Mouse (Mus musculus) ES-CJ7 (cell line): ENCODE measurements at regions not wholly inside any gene's neighbourhood (a gene's known extent, or its start where the extent isn't known, plus 50 kb on each side); places are given as distances from the start of the nearest gene placed in this dataset.

Experiments
- DNase-seq: peaks from one replicate; pipeline ENCODE4 v3.0.0; 2011; ENCODE audit warnings: low read depth, low spot score

DNA sequence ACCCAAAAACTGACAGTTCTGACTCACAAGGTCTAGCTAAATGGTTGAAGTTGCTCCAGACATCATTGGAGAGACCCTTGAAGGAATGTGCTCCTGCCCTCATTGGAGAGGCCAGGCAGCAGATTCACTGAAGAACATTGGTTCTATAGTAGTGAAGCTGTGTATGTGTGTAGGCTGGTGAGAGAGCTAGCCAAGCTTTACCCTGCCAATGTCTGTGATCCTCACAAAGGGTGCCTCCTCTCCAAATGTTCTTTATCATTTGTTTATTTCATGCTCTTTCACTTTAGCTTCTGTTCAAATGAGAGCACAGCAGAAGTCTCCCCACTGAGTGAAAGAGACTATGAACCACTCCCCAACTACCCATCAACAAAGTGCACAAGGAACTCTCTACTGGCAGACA lies 195.6 kb upstream of the Ctso start:
- no peak for DNase-seq

GRCm38 (mm10) chr3:81742124-81742523 lies 190.3 kb upstream of the Ctso start:
- no peak for DNase-seq

DNA sequence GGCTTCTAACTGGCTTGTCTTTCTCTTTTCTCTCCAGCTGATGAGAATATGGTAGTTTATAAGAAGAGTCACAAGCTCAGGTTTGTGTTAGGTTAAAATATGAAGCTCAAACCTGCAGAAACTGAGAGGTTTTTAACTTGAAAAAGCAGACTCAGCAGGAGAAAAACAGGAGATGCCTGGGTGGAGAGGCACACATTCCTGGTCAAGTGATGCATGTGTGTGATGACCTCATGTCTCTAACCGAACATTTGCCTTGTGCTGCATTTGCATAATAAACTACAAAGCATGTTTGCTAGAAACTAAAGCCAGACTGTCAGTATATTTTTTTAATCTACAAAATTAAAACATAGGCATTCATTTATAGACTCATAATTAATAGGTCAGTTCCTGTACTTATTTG lies 182.2 kb upstream of the Ctso start:
- no peak for DNase-seq

DNA sequence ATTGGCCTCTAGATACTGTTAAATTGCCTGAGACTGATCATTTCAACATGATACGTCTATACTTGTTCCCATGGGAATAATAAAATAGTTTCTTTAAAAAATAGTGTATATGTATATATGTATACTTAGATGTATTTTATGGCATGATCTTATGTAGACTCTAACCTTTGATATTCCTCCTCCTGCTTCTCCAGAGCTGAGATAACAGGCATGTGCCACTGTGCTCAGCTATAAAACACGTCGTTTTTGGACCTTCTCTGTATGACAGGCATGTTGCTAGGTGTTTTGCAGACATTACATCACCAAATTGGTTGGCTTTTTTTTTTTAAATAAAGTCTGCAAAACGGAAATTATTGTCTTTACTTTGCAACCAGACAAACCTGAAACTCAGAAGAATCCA lies 179.4 kb upstream of the Ctso start:
- no peak for DNase-seq

DNA sequence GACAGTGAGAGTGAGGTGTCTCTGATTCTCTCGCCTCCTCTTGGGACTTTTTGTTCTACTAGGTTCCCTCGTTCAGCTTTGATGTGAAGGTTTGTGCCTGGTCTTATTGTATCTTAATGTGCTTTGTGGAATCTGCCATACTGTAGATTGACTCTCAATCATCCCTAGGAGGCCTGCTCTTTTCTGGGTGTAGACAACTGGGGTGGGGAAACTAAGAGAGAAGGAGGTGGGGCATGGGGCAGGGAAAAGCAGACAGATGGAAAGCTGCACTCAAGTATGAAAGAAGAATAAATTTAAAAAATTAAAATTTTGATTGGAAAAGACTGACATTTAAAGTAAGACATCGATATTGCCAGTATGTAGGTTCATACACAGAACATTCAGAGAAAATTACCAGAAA lies 172.0 kb upstream of the Ctso start:
- DNase-seq, result no peak

GRCm38 (mm10) chr3:81760914-81761313 lies 171.5 kb upstream of the Ctso start:
- no peak for DNase-seq

- no peak for DNase-seq
Observed at GRCm38 (mm10) chr3:81771812-81772211, 160.6 kb upstream of the Ctso start.

GRCm38 (mm10) chr3:81773012-81773411 lies 159.4 kb upstream of the Ctso start:
- no peak for DNase-seq

- no peak for DNase-seq
Observed at GRCm38 (mm10) chr3:81782081-81782480, 150.3 kb upstream of the Ctso start.

GRCm38 (mm10) chr3:81782921-81783541 lies 149.4 kb upstream of the Ctso start:
- DNase-seq, result peak; percentile 46

GRCm38 (mm10) chr3:81788915-81789314 lies 143.5 kb upstream of the Ctso start:
- no peak for DNase-seq

GRCm38 (mm10) chr3:81789664-81790063 lies 142.7 kb upstream of the Ctso start:
- no peak for DNase-seq

DNA sequence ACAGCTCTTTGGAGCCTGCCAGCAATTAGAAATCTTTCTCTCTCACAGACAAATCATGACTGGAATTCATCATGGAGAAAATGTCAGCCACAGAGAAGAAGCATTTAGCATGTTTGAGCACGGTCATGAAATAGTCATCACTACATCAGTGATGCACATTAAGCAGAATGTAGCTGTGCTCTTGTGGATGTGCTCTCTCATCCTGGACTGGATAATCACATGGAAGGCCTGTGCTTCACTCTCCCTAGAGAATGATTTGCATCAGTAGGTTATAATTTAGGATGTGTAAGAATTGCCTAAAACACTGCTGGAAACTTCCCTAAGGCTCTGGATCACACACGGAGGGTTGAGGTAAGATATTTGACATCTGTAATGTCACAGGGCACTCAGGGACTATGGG lies 130.3 kb upstream of the Ctso start:
- no peak for DNase-seq

GRCm38 (mm10) chr3:81805745-81806144 lies 126.7 kb upstream of the Ctso start:
- no peak for DNase-seq

DNA sequence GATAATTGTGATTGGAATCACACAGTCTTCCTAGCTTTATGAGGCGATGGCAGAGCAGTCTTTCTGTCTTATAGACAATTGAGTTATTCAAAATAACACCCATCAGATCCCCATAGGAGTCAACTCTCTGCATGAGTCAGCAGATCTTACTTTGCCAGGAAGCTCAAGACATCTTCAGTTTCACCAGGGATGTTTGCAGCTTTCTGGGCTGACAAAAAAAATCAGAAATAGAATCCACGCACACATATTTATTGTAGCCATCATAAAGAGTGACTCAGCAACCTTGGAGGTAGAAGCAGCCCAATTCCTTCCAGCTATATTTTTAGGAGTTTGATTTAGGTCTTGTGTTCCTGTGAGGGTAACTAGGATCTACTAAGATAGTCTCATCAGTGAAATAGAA lies 122.8 kb upstream of the Ctso start:
- no peak for DNase-seq

GRCm38 (mm10) chr3:81820304-81820703 lies 112.1 kb upstream of the Ctso start:
- no peak for DNase-seq

- DNase-seq, result no peak
Observed at GRCm38 (mm10) chr3:81829525-81829924, 102.9 kb upstream of the Ctso start.

DNA sequence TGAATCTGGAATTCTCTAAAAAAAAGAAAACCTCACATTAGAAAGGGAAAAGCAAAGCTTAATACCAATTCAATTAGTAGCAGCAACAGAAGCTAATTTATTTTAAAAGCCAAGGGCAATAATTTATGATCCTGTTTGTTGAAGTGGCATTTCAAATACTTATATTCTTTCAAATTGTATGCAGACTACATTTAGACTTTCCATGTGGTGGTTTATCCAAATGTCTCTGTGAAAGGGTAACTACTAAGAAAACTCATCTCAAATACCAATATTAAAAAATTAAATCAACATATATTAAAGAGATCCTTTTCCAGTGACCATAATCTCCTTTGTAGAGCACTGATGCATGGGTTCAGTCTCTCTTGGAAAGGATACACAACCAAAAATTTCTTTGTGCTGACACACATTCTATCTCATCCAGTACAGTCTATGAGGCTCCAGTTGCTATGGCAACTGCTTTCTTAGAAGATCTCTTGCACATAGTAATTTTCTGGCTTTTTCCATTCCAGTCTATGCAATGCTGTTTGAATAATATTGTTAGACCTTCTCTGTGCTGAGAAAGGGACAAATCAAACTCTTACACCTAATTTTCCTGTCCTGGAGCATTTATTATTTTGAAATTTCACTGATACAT lies 102.3 kb upstream of the Ctso start:
- DNase-seq, result no peak

DNA sequence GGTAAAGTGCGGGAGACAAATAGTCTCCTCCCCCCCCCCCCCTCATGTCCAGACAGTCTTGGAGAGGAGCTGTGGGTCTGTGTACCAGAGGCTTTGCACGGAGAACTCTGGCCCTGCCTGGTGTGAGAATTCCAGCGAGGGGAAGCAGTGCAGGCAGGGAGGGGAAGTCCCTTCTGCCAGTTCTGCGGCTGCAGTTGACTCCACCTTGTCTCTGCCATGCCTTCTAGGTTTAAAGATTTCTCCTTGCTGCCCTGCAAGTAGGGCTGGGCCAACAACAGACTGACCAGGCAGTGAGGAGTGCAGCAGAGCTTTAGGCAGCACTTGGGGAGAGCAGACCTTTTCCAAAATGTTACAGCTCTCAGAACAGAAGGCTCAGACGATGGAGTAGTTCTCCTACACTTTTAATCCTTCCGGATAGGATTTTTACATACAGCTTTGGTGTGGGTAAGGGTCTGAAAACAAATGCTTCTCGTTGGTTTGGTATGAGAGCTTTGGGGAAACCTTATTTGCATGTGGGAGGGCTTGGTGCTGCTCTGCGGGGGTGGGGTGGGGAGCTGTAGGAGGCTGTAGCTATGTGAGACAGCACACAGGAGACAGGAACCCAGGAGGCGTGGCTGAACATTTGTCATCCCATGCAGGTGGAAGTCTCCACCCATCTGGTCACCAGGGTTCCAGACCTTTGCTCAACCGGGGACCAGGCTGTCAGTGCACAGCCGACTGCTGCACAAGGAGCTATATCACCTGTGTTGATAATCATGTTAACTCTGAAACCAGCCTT lies 96.8 kb upstream of the Ctso start:
- DNase-seq, result peak; percentile 52

GRCm38 (mm10) chr3:81836478-81836877 lies 95.9 kb upstream of the Ctso start:
- DNase-seq, result no peak

DNA sequence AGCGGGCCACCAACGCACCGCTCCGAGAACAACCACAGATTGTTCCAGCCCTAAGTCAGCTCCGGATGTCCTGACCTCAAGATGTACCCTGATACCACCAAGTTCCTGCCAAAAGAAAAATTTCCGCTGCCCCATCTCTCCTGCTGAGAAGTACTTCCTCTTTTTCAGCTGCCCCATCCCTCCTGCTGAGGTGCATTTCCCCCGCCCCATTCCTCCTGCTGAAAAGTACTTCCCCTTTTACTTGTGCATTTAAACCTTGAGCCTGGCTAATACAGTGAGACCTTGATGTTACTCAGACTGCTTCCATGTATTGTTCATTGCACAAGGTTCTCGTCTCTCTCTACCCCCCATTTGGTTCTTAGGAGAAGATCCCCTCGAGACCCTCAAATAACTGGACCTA lies 94.3 kb upstream of the Ctso start:
- peak; percentile 35 for DNase-seq

GRCm38 (mm10) chr3:81864487-81864886 lies 67.9 kb upstream of the Ctso start:
- DNase-seq, result no peak
